Mouse (Mus musculus): ENCODE data around the gene Sfr1. TPM values are rescaled to one million over a fixed set of nuclear protein-coding genes. Genes with fewer than 3 reads are reported as not detected.

The Sfr1 gene
- 178 and 182 TPM in 2 replicates for polyA plus RNA-seq (2015; fragmentation: Nextera tagmentation; extraction: Ambion mirVana)

- Histone ChIP-seq H3K9me3 (no peaks in the 10 kb centered on the region), H3K27me3 (no peaks in the 10 kb centered on the region), H3K27ac (peak within 1 kb of the TSS; percentile 97), H3K4me1 (replicated peaks) (peaks cover 7% of the 10 kb centered on the region; the same call in 1 of the 2 replicates), H3K9ac (peak within 1 kb of the TSS; percentile 85), H3K36me3 (peaks cover 33% of the 10 kb centered on the region), H3K4me2 (peak within 1 kb of the TSS; percentile 78), H3K4me3 (peak within 1 kb of the TSS; percentile 70)
- peak; percentile 98 for ATAC-seq (ENCODE audit: low FRiP score)
- under 1% methylated on average over 69 of the region's 72 CpGs for WGBS
Measured at GRCm38 (mm10) chr19:47731071-47731881, at the start of gene Sfr1. Gene Sfr1 (plus strand): TSS chr19:47731682.

GRCm38 (mm10) chr19:47689592-47689991 is 41.9 kb upstream of the Sfr1 start:
- H3K9ac ChIP-seq = no peak overlapping the region
- H3K4me3 ChIP-seq = no peak overlapping the region
- H3K4me1 ChIP-seq (replicated peaks) = no peaks in the 10 kb centered on the region
- H3K9me3 ChIP-seq = no peaks in the 10 kb centered on the region
- H3K27ac ChIP-seq = no peak overlapping the region
- no peaks in the 10 kb centered on the region for H3K27me3 ChIP-seq
- H3K36me3 ChIP-seq = no peaks in the 10 kb centered on the region
- no peak for ATAC-seq (ENCODE audit: low FRiP score)
- H3K4me2 ChIP-seq = no peak overlapping the region
- WGBS = 88% methylated on average over 7 of the region's 7 CpGs

GRCm38 (mm10) chr19:47691994-47692393 is 39.5 kb upstream of the Sfr1 start, which contains the start of gene Col17a1:
Gene Col17a1 (minus strand): TSS chr19:47692094.
- no peak within 1 kb of the TSS for H3K4me3 ChIP-seq
- H3K4me1 ChIP-seq (replicated peaks) = no peaks in the 10 kb centered on the region
- H3K27ac ChIP-seq = no peak within 1 kb of the TSS
- no peaks in the 10 kb centered on the region for H3K36me3 ChIP-seq
- H3K9me3 ChIP-seq = no peaks in the 10 kb centered on the region
- H3K27me3 ChIP-seq = no peaks in the 10 kb centered on the region
- H3K9ac ChIP-seq = no peak within 1 kb of the TSS
- WGBS = 81% methylated on average over 6 of the region's 6 CpGs
- no peak for ATAC-seq (ENCODE audit: low FRiP score)
- no peak within 1 kb of the TSS for H3K4me2 ChIP-seq

- Histone ChIP-seq H3K9ac (no peak overlapping the region), H3K4me1 (replicated peaks) (no peaks in the 10 kb centered on the region), H3K4me3 (no peak overlapping the region), H3K27me3 (no peaks in the 10 kb centered on the region), H3K36me3 (no peaks in the 10 kb centered on the region), H3K4me2 (no peak overlapping the region), H3K9me3 (no peaks in the 10 kb centered on the region), H3K27ac (no peak overlapping the region)
- no peak for ATAC-seq (ENCODE audit: low FRiP score)
- WGBS = 89% methylated on average over 6 of the region's 6 CpGs
Measured at GRCm38 (mm10) chr19:47695725-47696124, 35.8 kb upstream of the Sfr1 start.

GRCm38 (mm10) chr19:47696411-47696810 is 35.1 kb upstream of the Sfr1 start:
- Histone ChIP-seq H3K9me3 (no peaks in the 10 kb centered on the region), H3K27ac (no peak overlapping the region), H3K36me3 (no peaks in the 10 kb centered on the region), H3K27me3 (no peaks in the 10 kb centered on the region), H3K4me3 (no peak overlapping the region), H3K9ac (no peak overlapping the region), H3K4me2 (no peak overlapping the region), H3K4me1 (replicated peaks) (no peaks in the 10 kb centered on the region)
- WGBS = 92% methylated on average over 8 of the region's 8 CpGs
- no peak for ATAC-seq (ENCODE audit: low FRiP score)

- Histone ChIP-seq H3K9ac (no peak overlapping the region), H3K36me3 (no peaks in the 10 kb centered on the region), H3K27me3 (no peaks in the 10 kb centered on the region), H3K9me3 (no peaks in the 10 kb centered on the region), H3K27ac (no peak overlapping the region), H3K4me3 (no peak overlapping the region), H3K4me1 (replicated peaks) (no peaks in the 10 kb centered on the region), H3K4me2 (no peak overlapping the region)
- ATAC-seq (ENCODE audit: low FRiP score) = no peak
- 90% methylated on average over 11 of the region's 11 CpGs for WGBS
Measured at GRCm38 (mm10) chr19:47697067-47697466, 34.4 kb upstream of the Sfr1 start.

- Histone ChIP-seq H3K9ac (no peak overlapping the region), H3K36me3 (no peaks in the 10 kb centered on the region), H3K4me2 (no peak overlapping the region), H3K27ac (no peak overlapping the region), H3K4me3 (no peak overlapping the region), H3K4me1 (replicated peaks) (no peaks in the 10 kb centered on the region), H3K9me3 (no peaks in the 10 kb centered on the region), H3K27me3 (no peaks in the 10 kb centered on the region)
- no peak for ATAC-seq (ENCODE audit: low FRiP score)
- 85% methylated on average over 9 of the region's 9 CpGs for WGBS
Measured at GRCm38 (mm10) chr19:47698266-47698665, 33.2 kb upstream of the Sfr1 start.

- Histone ChIP-seq H3K4me2 (no peak overlapping the region), H3K9ac (no peak overlapping the region), H3K4me1 (replicated peaks) (no peaks in the 10 kb centered on the region), H3K27me3 (no peaks in the 10 kb centered on the region), H3K9me3 (no peaks in the 10 kb centered on the region), H3K4me3 (no peak overlapping the region), H3K27ac (no peak overlapping the region), H3K36me3 (no peaks in the 10 kb centered on the region)
- ATAC-seq (ENCODE audit: low FRiP score) = no peak
- WGBS = 75% methylated on average over 9 of the region's 9 CpGs
Measured at GRCm38 (mm10) chr19:47699743-47700142, 31.7 kb upstream of the Sfr1 start.

- no peak overlapping the region for H3K27ac ChIP-seq
- 88% methylated on average over 8 of the region's 8 CpGs for WGBS
- no peak for ATAC-seq (ENCODE audit: low FRiP score)
- no peak overlapping the region for H3K4me3 ChIP-seq
- no peaks in the 10 kb centered on the region for H3K9me3 ChIP-seq
- H3K9ac ChIP-seq = no peak overlapping the region
- H3K36me3 ChIP-seq = no peaks in the 10 kb centered on the region
- no peaks in the 10 kb centered on the region for H3K27me3 ChIP-seq
- H3K4me2 ChIP-seq = no peak overlapping the region
- H3K4me1 ChIP-seq (replicated peaks) = no peaks in the 10 kb centered on the region
Measured at GRCm38 (mm10) chr19:47700509-47700908, 31.0 kb upstream of the Sfr1 start.

- no peak for ATAC-seq (ENCODE audit: low FRiP score)
- whole genome bisulfite sequencing = 75% methylated on average over 13 of the region's 13 CpGs
Measured at GRCm38 (mm10) chr19:47705080-47705771, 26.3 kb upstream of the Sfr1 start.

GRCm38 (mm10) chr19:47705772-47706309 is 25.6 kb upstream of the Sfr1 start:
- H3K27ac ChIP-seq = no peak overlapping the region
- no peak overlapping the region for H3K9ac ChIP-seq
- 89% methylated on average over 8 of the region's 8 CpGs for WGBS
- H3K27me3 ChIP-seq = no peaks in the 10 kb centered on the region
- H3K4me2 ChIP-seq = no peak overlapping the region
- no peaks in the 10 kb centered on the region for H3K9me3 ChIP-seq
- no peak for ATAC-seq (ENCODE audit: low FRiP score)
- H3K4me1 ChIP-seq (replicated peaks) = no peaks in the 10 kb centered on the region
- no peak overlapping the region for H3K4me3 ChIP-seq
- no peaks in the 10 kb centered on the region for H3K36me3 ChIP-seq

More at GRCm38 (mm10) chr19:47705080-47705771, 26.3 kb upstream of the Sfr1 start:
- H3K27ac ChIP-seq = no peak overlapping the region
- H3K4me1 ChIP-seq (replicated peaks) = no peaks in the 10 kb centered on the region
- no peak overlapping the region for H3K4me3 ChIP-seq
- no peaks in the 10 kb centered on the region for H3K9me3 ChIP-seq
- no peak overlapping the region for H3K9ac ChIP-seq
- no peak overlapping the region for H3K4me2 ChIP-seq
- no peaks in the 10 kb centered on the region for H3K36me3 ChIP-seq
- no peaks in the 10 kb centered on the region for H3K27me3 ChIP-seq

GRCm38 (mm10) chr19:47710376-47710775 is 21.1 kb upstream of the Sfr1 start:
- H3K27me3 ChIP-seq = no peaks in the 10 kb centered on the region
- H3K4me2 ChIP-seq = no peak overlapping the region
- no peaks in the 10 kb centered on the region for H3K4me1 ChIP-seq (replicated peaks)
- H3K4me3 ChIP-seq = no peak overlapping the region
- H3K36me3 ChIP-seq = no peaks in the 10 kb centered on the region
- no peak overlapping the region for H3K27ac ChIP-seq
- 83% methylated on average over 4 of the region's 4 CpGs for WGBS
- no peak for ATAC-seq (ENCODE audit: low FRiP score)
- no peak overlapping the region for H3K9ac ChIP-seq
- H3K9me3 ChIP-seq = no peaks in the 10 kb centered on the region
